Mouse (Mus musculus) cerebellum, adult 2 months (tissue): ENCODE results near the gene Olfr746. TPM values are rescaled to one million over a fixed set of nuclear protein-coding genes. Genes with fewer than 3 reads are reported as not detected.

ENCODE experiments used
- DNase-seq, 2 experiments: peaks; one replicate each; pipeline ENCODE4 v3.0.0; 2021
- H3K27ac ChIP-seq: fragments of 200-500 bp; 2 replicates; pipeline ENCODE4 v1.5.1; 2012; ENCODE audit warnings: low read length, control low read depth, inconsistent platforms; ENCODE audit not compliant: insufficient read depth
- H3K27me3 ChIP-seq: fragments of 200-500 bp; 2 replicates; pipeline ENCODE4 v1.6.1; 2012; ENCODE audit warnings: inconsistent platforms, mild to moderate bottlenecking, low read length, moderate library complexity; ENCODE audit not compliant: control insufficient read depth, insufficient read depth
- H3K4me1 ChIP-seq: fragments of 200-500 bp; 2 replicates; pipeline ENCODE4 v1.6.1; 2011; ENCODE audit warnings: low read length; ENCODE audit not compliant: control insufficient read depth, insufficient read depth
- H3K4me3 ChIP-seq: fragments of 200-500 bp; replicated peaks from 2 replicates; pipeline ENCODE3; 2011; ENCODE audit warnings: mild to moderate bottlenecking, low read depth, low read length, control low read depth; ENCODE audit not compliant: insufficient read depth
- CTCF ChIP-seq: fragments of 200-500 bp; IDR thresholded peaks from 2 replicates; pipeline ENCODE4 v1.5.1; 2011; ENCODE audit warnings: low read depth, mild to moderate bottlenecking, control low read depth, low read length, moderate library complexity, borderline replicate concordance; ENCODE audit not compliant: insufficient read depth
- POLR2A ChIP-seq: fragments of 200-500 bp; IDR thresholded peaks from 2 replicates; pipeline ENCODE4 v1.6.1; 2011; ENCODE audit warnings: low read length, control low read depth, borderline replicate concordance; ENCODE audit not compliant: insufficient read depth
- WGBS: fragments of 180-500 bp; shearing (Covaris S2); methylation state at CpG from one replicate; pipeline ENCODE4 v1.1.7; 2018; 5-methylcytosine and 5-hydroxymethylcytosine counted together
- polyA plus RNA-seq: library from polyadenylated mRNA; depleted of rRNA; stranded (reverse); fragments of >200 nt; gene quantifications from 2 replicates; pipeline ENCODE4 v1.2.3, GENCODE M21; 2012; rRNA removed

Olfr746 gene
- not detected in 2 replicates for polyA plus RNA-seq

- TF ChIP-seq CTCF (no peak), POLR2A (no peak)
- H3K27me3 ChIP-seq, result no peaks in the 10 kb centered on the region
- H3K27ac ChIP-seq, result no peak within 1 kb of the TSS
- no peaks in the 10 kb centered on the region for H3K4me1 ChIP-seq
- no peak for DNase-seq
- H3K4me3 ChIP-seq, result no peak within 1 kb of the TSS
These were observed at the start of gene Olfr746 for GRCm38 (mm10) chr14:50646783-50647182. Olfr746 (plus strand) TSS chr14:50647083.

DNA sequence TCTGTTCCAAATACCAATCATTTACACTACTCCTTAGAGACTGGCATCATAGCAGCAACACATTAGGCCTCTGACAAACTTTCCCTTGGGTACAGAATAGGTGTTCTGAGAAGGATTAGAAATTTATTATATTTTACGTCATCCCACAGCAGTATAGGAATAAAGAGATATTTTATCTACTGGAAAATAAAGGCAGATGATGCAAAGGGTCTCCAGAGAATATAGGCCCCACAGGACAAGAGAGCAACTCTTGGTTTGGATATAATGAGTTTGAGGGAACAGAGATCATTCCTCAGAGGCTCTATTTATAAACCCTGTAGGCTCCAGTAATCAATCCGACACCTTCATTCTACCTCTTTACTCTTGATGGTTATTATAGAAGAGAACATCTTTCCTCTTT is 32.3 kb upstream of the Olfr746 start, which contains the start of gene Olfr744:
TSS of gene Olfr744 (plus strand) at position 301 of the 400 bp plus-strand sequence.
- WGBS, result 81% methylated on average over 2 of the region's 2 CpGs
- Histone ChIP-seq H3K27ac (no peak within 1 kb of the TSS), H3K4me1 (no peaks in the 10 kb centered on the region), H3K4me3 (no peak within 1 kb of the TSS), H3K27me3 (no peaks in the 10 kb centered on the region)
- TF ChIP-seq POLR2A (no peak), CTCF (no peak)
- DNase-seq, result no peak

DNA sequence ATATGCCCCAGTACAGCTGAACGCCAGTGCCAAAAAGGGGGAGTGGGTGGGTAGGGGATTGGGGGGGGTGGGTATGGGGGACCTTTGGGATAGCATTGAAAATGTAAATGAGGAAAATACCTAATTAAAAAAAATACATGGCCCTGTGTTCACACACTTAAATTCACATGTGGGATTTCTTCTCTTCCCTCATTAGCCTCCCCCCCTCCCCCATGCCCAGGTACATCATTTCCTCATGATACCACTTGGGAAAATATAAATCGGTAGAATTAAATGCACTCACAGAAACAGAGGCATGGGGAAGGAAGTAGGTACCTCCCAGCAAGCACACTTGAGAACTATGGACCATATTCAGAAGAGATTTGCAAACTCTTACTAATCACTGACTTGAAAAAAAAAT is 7.8 kb upstream of the Olfr746 start, which contains the start of gene Olfr745:
TSS of gene Olfr745 (plus strand) at position 301 of the 400 bp plus-strand sequence.
- WGBS, result 82% methylated on average over 2 of the region's 2 CpGs
- H3K27me3 ChIP-seq, result no peaks in the 10 kb centered on the region
- no peak within 1 kb of the TSS for H3K27ac ChIP-seq
- TF ChIP-seq POLR2A, result no peak
- TF ChIP-seq CTCF, result no peak
- DNase-seq, result no peak
- no peak within 1 kb of the TSS for H3K4me3 ChIP-seq
- no peaks in the 10 kb centered on the region for H3K4me1 ChIP-seq

DNA sequence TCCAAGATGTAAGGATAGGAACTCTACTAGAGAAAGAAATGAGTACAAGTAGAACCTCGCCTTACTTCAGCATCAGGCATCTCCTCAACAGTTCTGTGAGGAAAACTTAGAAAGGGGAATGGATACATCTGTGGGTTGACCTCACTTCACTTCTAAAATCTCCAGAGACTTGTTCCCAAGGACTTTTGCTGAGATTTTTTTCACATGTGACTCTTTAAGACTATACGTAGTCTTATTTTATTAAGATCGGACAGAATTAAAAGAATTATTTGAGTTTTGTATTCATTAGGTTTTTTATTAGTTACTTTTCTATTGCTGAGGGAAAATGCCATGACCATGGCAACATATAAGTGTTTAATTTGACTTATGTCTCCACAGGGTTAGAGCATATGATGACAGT is 46.2 kb downstream of the Olfr746 start, which contains the start of gene Olfr747:
TSS of gene Olfr747 (minus strand) at position 101 of the 400 bp plus-strand sequence.
- 90% methylated on average over 3 of the region's 3 CpGs for WGBS
- TF ChIP-seq POLR2A (no peak), CTCF (no peak)
- Histone ChIP-seq H3K4me1 (no peaks in the 10 kb centered on the region), H3K27ac (no peak within 1 kb of the TSS), H3K27me3 (no peaks in the 10 kb centered on the region), H3K4me3 (no peak within 1 kb of the TSS)
- DNase-seq, result no peak

Other genes with a start within 250 kb of the Olfr746 start
- gene Olfr738, start 239.5 kb upstream of the Olfr746 start, polyA plus RNA-seq, result not detected in 2 replicates
- not detected in 2 replicates for gene Olfr739, start 228.5 kb upstream of the Olfr746 start, polyA plus RNA-seq
- not detected in 2 replicates for gene Olfr740, start 201.5 kb upstream of the Olfr746 start, polyA plus RNA-seq
- not detected in 2 replicates for gene Olfr741, start 174.3 kb upstream of the Olfr746 start, polyA plus RNA-seq
- not detected in 2 replicates for gene Olfr742, start 143.5 kb upstream of the Olfr746 start, polyA plus RNA-seq
- not detected in 2 replicates for gene Olfr743, start 125.2 kb upstream of the Olfr746 start, polyA plus RNA-seq
- not detected in 2 replicates for gene Olfr744, start 32.2 kb upstream of the Olfr746 start, polyA plus RNA-seq
- gene Olfr745, start 7.7 kb upstream of the Olfr746 start, polyA plus RNA-seq, result not detected in 2 replicates
- gene Olfr747, start 46.1 kb downstream of the Olfr746 start, polyA plus RNA-seq, result not detected in 2 replicates
- gene Olfr748, start 60.3 kb downstream of the Olfr746 start, polyA plus RNA-seq, result not detected in 2 replicates
- not detected in 2 replicates for gene Olfr749, start 98.0 kb downstream of the Olfr746 start, polyA plus RNA-seq
- gene Ttc5, start 138.4 kb downstream of the Olfr746 start, polyA plus RNA-seq, result 60.6 and 60.9 TPM in 2 replicates
- gene Ccnb1ip1, start 160.6 kb downstream of the Olfr746 start, polyA plus RNA-seq, result not detected in 2 replicates
- 61.2 and 62.2 TPM in 2 replicates for gene Parp2, start 160.8 kb downstream of the Olfr746 start, polyA plus RNA-seq
- gene Tep1, start 223.5 kb downstream of the Olfr746 start, polyA plus RNA-seq, result 6.4 and 8.4 TPM in 2 replicates